ENCODE assay signal across 10 mouse cellular contexts in the genomic region with DNA sequence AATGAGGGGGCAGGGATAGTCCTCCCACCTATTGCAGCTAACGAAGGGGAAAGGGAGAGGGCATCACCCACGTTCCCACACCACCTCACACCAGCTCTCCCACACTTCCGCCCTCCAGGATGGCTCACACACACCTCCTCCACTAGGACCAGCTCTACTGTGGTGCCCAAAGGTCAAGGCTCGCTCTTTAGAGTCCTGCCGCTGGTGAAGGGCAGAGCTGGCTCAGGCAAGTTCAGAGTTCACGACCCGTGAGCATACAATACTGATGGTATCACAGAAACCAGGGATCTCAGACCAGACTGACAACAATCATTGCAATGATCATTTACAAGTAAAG.
A peak's percentile ranks its signal among the peaks of the same experiment; 100 is the strongest.
DNase-seq lines count a peak whose midpoint lies in the region; ATAC-seq and TF ChIP-seq lines count a peak whose summit lies in the region.
"Had no signal": no experiment of that assay in that cellular context is flagged by ENCODE, and none has a peak within 500 bp of the region (broad histone marks: within the 10 kb centered on the region; RNA-seq: fewer than 3 reads in every experiment).

No protein-coding gene starts in this region.

- peak overlapping the region; percentile 2 for H3K9ac ChIP-seq in heart, adult 2 months (ENCODE audit: low read depth, low read length)
- H3K9ac ChIP-seq in midbrain, postnatal 0 days (replicated peaks; ENCODE audit: low read length, poor library complexity, severe bottlenecking) = no peak overlapping the region
- no peak overlapping the region for H3K9ac ChIP-seq in liver, embryonic 11.5 days (ENCODE audit: low read depth, low read length)
- H3K9ac ChIP-seq: embryonic facial prominence, embryonic 13.5 days had no signal

- no peak for DNase-seq in heart, adult 2 months
- DNase-seq in heart, adult 9 months (ENCODE audit: low spot score in 2 of 2) = no peak
- no peak for DNase-seq in midbrain, embryonic 10.5 days (ENCODE audit: low spot score)
- DNase-seq in midbrain, postnatal 0 days (ENCODE audit: low spot score) = no peak
- DNase-seq in liver, embryonic 11.5 days (ENCODE audit: low spot score) = no peak
- DNase-seq in layer of hippocampus, adult 8-10 months (ENCODE audit: low spot score in 2 of 2) = no peak
- no peak for DNase-seq in testis, postnatal 10 days (ENCODE audit: low spot score)
- DNase-seq: thymus, postnatal 36 days had no signal

- no peaks in the 10 kb centered on the region for H3K27me3 ChIP-seq in heart, adult 2 months (ENCODE audit: control insufficient read depth, insufficient read depth, low read length)
- H3K27me3 ChIP-seq in midbrain, embryonic 10.5 days (ENCODE audit: low read depth, poor library complexity, severe bottlenecking) = no peaks in the 10 kb centered on the region
- no peaks in the 10 kb centered on the region for H3K27me3 ChIP-seq in midbrain, postnatal 0 days (ENCODE audit: insufficient read depth, low read length)
- H3K27me3 ChIP-seq in liver, embryonic 11.5 days (replicated peaks; ENCODE audit: control insufficient read depth, insufficient read depth, low read length) = no peaks in the 10 kb centered on the region
- H3K27me3 ChIP-seq: embryonic facial prominence, embryonic 13.5 days had no signal

- H3K4me2 ChIP-seq in midbrain, postnatal 0 days (ENCODE audit: low read depth, low read length, poor library complexity, severe bottlenecking) = no peak overlapping the region
- no peak overlapping the region for H3K4me2 ChIP-seq in liver, embryonic 11.5 days
- H3K4me2 ChIP-seq: embryonic facial prominence, embryonic 13.5 days had no signal

- H3K4me1 ChIP-seq in heart, adult 2 months (ENCODE audit: control insufficient read depth, insufficient read depth, low read length) = peaks cover 19% of the 10 kb centered on the region
- H3K4me1 ChIP-seq in midbrain, embryonic 10.5 days = peaks cover 29% of the 10 kb centered on the region
- H3K4me1 ChIP-seq in midbrain, postnatal 0 days (ENCODE audit: insufficient read depth, low read length) = no peaks in the 10 kb centered on the region
- H3K4me1 ChIP-seq in liver, embryonic 11.5 days (replicated peaks; ENCODE audit: control insufficient read depth, insufficient read depth, low read length) = no peaks in the 10 kb centered on the region
- H3K4me1 ChIP-seq in olfactory bulb, adult 2 months (ENCODE audit: control insufficient read depth, insufficient read depth, low read length) = peaks cover 14% of the 10 kb centered on the region

- 58% methylated on average over 7 of the region's 7 CpGs for WGBS in heart, adult 2 months
- 66% methylated on average over 6 of the region's 7 CpGs for WGBS in midbrain, embryonic 10.5 days
- 79% methylated on average over 7 of the region's 7 CpGs for WGBS in midbrain, postnatal 0 days
- 65% methylated on average over 7 of the region's 7 CpGs for WGBS in liver, embryonic 11.5 days
- WGBS in olfactory bulb, adult 2 months = 76% methylated on average over 7 of the region's 7 CpGs

- H3K79me2 ChIP-seq in heart, adult 2 months (replicated peaks; ENCODE audit: control insufficient read depth, insufficient read depth, low read length) = no peaks in the 10 kb centered on the region

- ATAC-seq in midbrain, postnatal 0 days (ENCODE audit: low FRiP score) = no peak; the same call in none of the 2 replicates
- peak; percentile 64 for ATAC-seq in liver, embryonic 11.5 days (replicated peaks; ENCODE audit: low FRiP score)

- TF ChIP-seq POLR2A in heart, adult 2 months (IDR thresholded peaks at IDR 0.05; ENCODE audit: insufficient read depth, low read depth, low read length) = no peak
- TF ChIP-seq POLR2A in olfactory bulb, adult 2 months (IDR thresholded peaks at IDR 0.05; ENCODE audit: insufficient read depth, low read depth, low read length) = no peak

- no peak for TF ChIP-seq EP300 in heart, adult 2 months (IDR thresholded peaks at IDR 0.05; ENCODE audit: insufficient read depth, low read depth, low read length)

- H3K36me3 ChIP-seq in heart, adult 2 months (ENCODE audit: control insufficient read depth, insufficient read depth, low read length) = peaks cover 11% of the 10 kb centered on the region
- no peaks in the 10 kb centered on the region for H3K36me3 ChIP-seq in midbrain, embryonic 10.5 days
- H3K36me3 ChIP-seq in midbrain, postnatal 0 days (ENCODE audit: insufficient read depth, low read length) = no peaks in the 10 kb centered on the region
- no peaks in the 10 kb centered on the region for H3K36me3 ChIP-seq in liver, embryonic 11.5 days (ENCODE audit: control insufficient read depth, insufficient read depth, low read length)
- H3K36me3 ChIP-seq: embryonic facial prominence, embryonic 13.5 days had no signal

- no peaks in the 10 kb centered on the region for H3K9me3 ChIP-seq in midbrain, embryonic 10.5 days (replicated peaks)
- H3K9me3 ChIP-seq in midbrain, postnatal 0 days (ENCODE audit: low read length) = no peaks in the 10 kb centered on the region
- no peaks in the 10 kb centered on the region for H3K9me3 ChIP-seq in liver, embryonic 11.5 days (ENCODE audit: control insufficient read depth, low read length)
- H3K9me3 ChIP-seq: embryonic facial prominence, embryonic 13.5 days had no signal

- no peak overlapping the region for H3K4me3 ChIP-seq in heart, adult 2 months
- H3K4me3 ChIP-seq in midbrain, embryonic 10.5 days = no peak overlapping the region
- H3K4me3 ChIP-seq in midbrain, postnatal 0 days (ENCODE audit: low read depth, low read length) = no peak overlapping the region
- H3K4me3 ChIP-seq in liver, embryonic 11.5 days (ENCODE audit: low read depth, low read length) = no peak overlapping the region
- H3K4me3 ChIP-seq in olfactory bulb, adult 2 months (ENCODE audit: insufficient read depth, low read depth, low read length) = no peak overlapping the region
- H3K4me3 ChIP-seq: embryonic facial prominence, embryonic 13.5 days had no signal

- no peak for TF ChIP-seq CTCF in heart, adult 2 months (IDR thresholded peaks at IDR 0.05)
- TF ChIP-seq CTCF in midbrain, postnatal 0 days (IDR thresholded peaks at IDR 0.05) = no peak
- TF ChIP-seq CTCF in olfactory bulb, adult 2 months (IDR thresholded peaks at IDR 0.05; ENCODE audit: insufficient read depth, low read depth, low read length) = no peak

- H3K27ac ChIP-seq in heart, adult 2 months = peak overlapping the region; percentile 64
- peak overlapping the region; percentile 77 for H3K27ac ChIP-seq in midbrain, embryonic 10.5 days (replicated peaks)
- no peak overlapping the region for H3K27ac ChIP-seq in midbrain, postnatal 0 days (ENCODE audit: low read depth, low read length)
- H3K27ac ChIP-seq in liver, embryonic 11.5 days (ENCODE audit: low read depth, low read length) = no peak overlapping the region
- 0 out of 2 replicates have a peak overlapping the region, but pooled peaks have one; percentile 20 for H3K27ac ChIP-seq in olfactory bulb, adult 2 months (ENCODE audit: insufficient read depth, low read depth, low read length)
- H3K27ac ChIP-seq: embryonic facial prominence, embryonic 13.5 days had no signal

- intact Hi-C loops in heart, adult 2 months (cut with DNase I) = no loop called here

Comparison
In these comparisons a context has a peak if more than half of its experiments do, and no peak if none do; other contexts are left out.
1. H3K27ac ChIP-seq: peak in heart, adult 2 months (single experiment), midbrain, embryonic 10.5 days (single experiment) and olfactory bulb, adult 2 months (single experiment); none in midbrain, postnatal 0 days (single experiment) and liver, embryonic 11.5 days (single experiment).